Mouse (Mus musculus) E14TG2a.4 (cell line): ENCODE data around the gene Rgs3.

ENCODE experiments used
- CTCF ChIP-seq: conservative IDR thresholded peaks from 2 replicates; pipeline ENCODE4 v1.5.1; 2014; ENCODE audit warnings: low read length
- NANOG ChIP-seq: IDR thresholded peaks from 2 replicates; pipeline ENCODE4 v1.6.1; 2014; ENCODE audit warnings: borderline replicate concordance, low read length, mixed read lengths
- POU5F1 ChIP-seq: IDR thresholded peaks from 2 replicates; pipeline ENCODE4 v1.6.1; 2014; ENCODE audit warnings: low read length, borderline replicate concordance

DNA sequence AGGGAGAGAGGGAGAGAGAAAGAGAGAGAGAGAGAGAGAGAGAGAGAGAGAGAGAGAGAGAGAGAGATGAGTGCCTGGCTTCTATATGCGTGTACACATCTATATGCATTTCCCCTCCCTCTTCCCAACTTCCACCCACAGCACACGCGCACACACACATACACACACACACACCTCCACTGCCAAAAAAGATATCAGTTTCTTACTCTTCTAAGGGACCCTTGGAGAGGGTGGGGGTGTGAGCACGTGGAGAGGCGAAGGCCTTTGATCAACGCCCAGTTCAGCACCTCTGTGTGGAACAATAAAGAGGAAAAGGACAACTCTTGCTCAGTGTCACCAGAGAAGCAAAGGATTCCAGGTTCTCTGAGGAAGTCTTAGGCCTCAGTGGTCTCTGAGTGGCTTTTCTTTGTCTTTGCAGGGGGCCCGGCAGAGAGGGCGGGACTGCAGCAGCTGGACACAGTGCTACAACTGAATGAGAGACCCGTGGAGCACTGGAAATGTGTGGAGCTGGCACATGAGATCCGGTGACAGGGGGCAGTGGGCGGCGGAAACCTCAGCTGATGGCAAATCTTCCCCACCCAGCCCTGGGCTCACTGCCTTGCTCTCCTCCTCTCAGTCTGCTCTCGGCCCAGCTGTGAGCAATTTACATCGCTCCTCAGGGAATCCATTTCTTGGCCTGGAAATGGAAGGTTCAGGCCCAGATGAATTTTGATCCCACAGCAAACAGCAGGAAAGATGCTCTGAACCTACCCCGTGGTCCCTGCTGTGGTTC, 65.2 kb downstream of the Rgs3 start:
- TF ChIP-seq CTCF (no peak), NANOG (no peak), POU5F1 (no peak)
